Mouse (Mus musculus): ENCODE measurements around the gene Tbc1d2b. TPM values are rescaled to one million over a fixed set of nuclear protein-coding genes. Genes with fewer than 3 reads are reported as not detected.
A peak's percentile ranks its signal among the peaks of the same experiment; 100 is the strongest.

Gene Tbc1d2b
- polyA plus RNA-seq, 1 experiment from 2014 or later, result 6.5 TPM

GRCm38 (mm10) chr9:90250964-90251750, 19.4 kb downstream of the Tbc1d2b start:
- peaks cover 85% of the 10 kb centered on the region for H3K4me1 ChIP-seq (replicated peaks)
- DNase-seq (peak; percentile 58), ATAC-seq (ENCODE audit: low read depth) (peak; percentile 63)
- 39% methylated on average over 13 of the region's 13 CpGs for WGBS (ENCODE audit: insufficient replicate concordance)
- H3K27me3 ChIP-seq, result no peaks in the 10 kb centered on the region
- peak overlapping the region; percentile 71 for H3K9ac ChIP-seq
- peak overlapping the region; percentile 66 for H3K4me2 ChIP-seq
- peak overlapping the region; percentile 99 for H3K27ac ChIP-seq
- no peak overlapping the region for H3K4me3 ChIP-seq (replicated peaks)
- H3K36me3 ChIP-seq, result peaks cover 52% of the 10 kb centered on the region
- H3K9me3 ChIP-seq (replicated peaks), result no peaks in the 10 kb centered on the region

GRCm38 (mm10) chr9:90250141-90250775, 20.3 kb downstream of the Tbc1d2b start:
- H3K9ac ChIP-seq, result peak overlapping the region; percentile 75
- peak overlapping the region; percentile 35 for H3K4me3 ChIP-seq (replicated peaks)
- H3K27ac ChIP-seq, result peak overlapping the region; percentile 99
- peak overlapping the region; percentile 66 for H3K4me2 ChIP-seq
- peaks cover 61% of the 10 kb centered on the region for H3K36me3 ChIP-seq
- H3K9me3 ChIP-seq (replicated peaks), result no peaks in the 10 kb centered on the region
- ATAC-seq (ENCODE audit: low read depth) (peak; percentile 94), DNase-seq (peak; percentile 84)
- 19% methylated on average over 5 of the region's 5 CpGs for WGBS (ENCODE audit: insufficient replicate concordance)
- peaks cover 88% of the 10 kb centered on the region for H3K4me1 ChIP-seq (replicated peaks)
- H3K27me3 ChIP-seq, result no peaks in the 10 kb centered on the region

GRCm38 (mm10) chr9:90249036-90249435, 21.6 kb downstream of the Tbc1d2b start:
- peak; percentile 20; the same call in 1 of the 2 replicates for ATAC-seq (ENCODE audit: low read depth)
- 37% methylated on average over 2 of the region's 2 CpGs for WGBS (ENCODE audit: insufficient replicate concordance)
- H3K9me3 ChIP-seq (replicated peaks), result no peaks in the 10 kb centered on the region
- no peak for DNase-seq
- peaks cover 68% of the 10 kb centered on the region for H3K36me3 ChIP-seq
- peaks cover 96% of the 10 kb centered on the region for H3K4me1 ChIP-seq (replicated peaks)
- peak overlapping the region; percentile 66 for H3K4me2 ChIP-seq
- H3K27ac ChIP-seq, result peak overlapping the region; percentile 99
- peak overlapping the region; percentile 35 for H3K4me3 ChIP-seq (replicated peaks)
- H3K9ac ChIP-seq, result peak overlapping the region; percentile 75
- no peaks in the 10 kb centered on the region for H3K27me3 ChIP-seq

GRCm38 (mm10) chr9:90248326-90248725, 22.3 kb downstream of the Tbc1d2b start:
- Histone ChIP-seq H3K4me3 (replicated peaks) (peak overlapping the region; percentile 35), H3K4me2 (peak overlapping the region; percentile 66), H3K4me1 (replicated peaks) (peaks cover 99% of the 10 kb centered on the region), H3K36me3 (peaks cover 68% of the 10 kb centered on the region), H3K9me3 (replicated peaks) (no peaks in the 10 kb centered on the region), H3K9ac (peak overlapping the region; percentile 75), H3K27me3 (no peaks in the 10 kb centered on the region), H3K27ac (peak overlapping the region; percentile 99)
- no peak for DNase-seq
- 86% methylated on average over 7 of the region's 7 CpGs for WGBS (ENCODE audit: insufficient replicate concordance)
- no peak for ATAC-seq (ENCODE audit: low read depth)

- Histone ChIP-seq H3K27me3 (no peaks in the 10 kb centered on the region), H3K9ac (peak overlapping the region; percentile 75; the same call in 1 of the 2 replicates), H3K4me1 (replicated peaks) (peaks cover 99% of the 10 kb centered on the region), H3K9me3 (replicated peaks) (no peaks in the 10 kb centered on the region), H3K4me3 (replicated peaks) (no peak overlapping the region), H3K4me2 (no peak overlapping the region), H3K36me3 (peaks cover 62% of the 10 kb centered on the region), H3K27ac (peak overlapping the region; percentile 99)
- WGBS (ENCODE audit: insufficient replicate concordance), result 75% methylated on average over 7 of the region's 7 CpGs
- ATAC-seq (ENCODE audit: low read depth), result no peak
- DNase-seq, result no peak
Observed at GRCm38 (mm10) chr9:90247316-90247715, 23.3 kb downstream of the Tbc1d2b start.

GRCm38 (mm10) chr9:90245781-90246180, 24.8 kb downstream of the Tbc1d2b start:
- no peaks in the 10 kb centered on the region for H3K9me3 ChIP-seq (replicated peaks)
- DNase-seq (no peak), ATAC-seq (ENCODE audit: low read depth) (no peak)
- no peaks in the 10 kb centered on the region for H3K27me3 ChIP-seq
- H3K9ac ChIP-seq, result 0 out of 2 replicates have a peak overlapping the region, but pooled peaks have one; percentile 18
- 41% methylated on average over 5 of the region's 5 CpGs for WGBS (ENCODE audit: insufficient replicate concordance)
- H3K4me2 ChIP-seq, result no peak overlapping the region
- peaks cover 95% of the 10 kb centered on the region for H3K4me1 ChIP-seq (replicated peaks)
- H3K4me3 ChIP-seq (replicated peaks), result no peak overlapping the region
- H3K36me3 ChIP-seq, result peaks cover 65% of the 10 kb centered on the region
- H3K27ac ChIP-seq, result peak overlapping the region; percentile 99

- no peak overlapping the region for H3K4me2 ChIP-seq
- 28% methylated on average over 6 of the region's 6 CpGs for WGBS (ENCODE audit: insufficient replicate concordance)
- H3K4me1 ChIP-seq (replicated peaks), result peaks cover 94% of the 10 kb centered on the region
- H3K4me3 ChIP-seq (replicated peaks), result no peak overlapping the region
- H3K27me3 ChIP-seq, result no peaks in the 10 kb centered on the region
- no peak for DNase-seq
- H3K27ac ChIP-seq, result peak overlapping the region; percentile 99
- no peak overlapping the region for H3K9ac ChIP-seq
- no peaks in the 10 kb centered on the region for H3K9me3 ChIP-seq (replicated peaks)
- peaks cover 71% of the 10 kb centered on the region for H3K36me3 ChIP-seq
- no peak for ATAC-seq (ENCODE audit: low read depth)
Observed at GRCm38 (mm10) chr9:90245206-90245605, 25.4 kb downstream of the Tbc1d2b start.

- peaks cover 94% of the 10 kb centered on the region for H3K4me1 ChIP-seq (replicated peaks)
- ATAC-seq (ENCODE audit: low read depth), result no peak
Observed at GRCm38 (mm10) chr9:90244301-90245151, 26.1 kb downstream of the Tbc1d2b start.

GRCm38 (mm10) chr9:90242855-90243254, 27.7 kb downstream of the Tbc1d2b start:
- H3K9ac ChIP-seq, result peak overlapping the region; percentile 59
- WGBS (ENCODE audit: insufficient replicate concordance), result 29% methylated on average over 7 of the region's 7 CpGs
- H3K27ac ChIP-seq, result peak overlapping the region; percentile 99
- H3K27me3 ChIP-seq, result no peaks in the 10 kb centered on the region
- no peaks in the 10 kb centered on the region for H3K9me3 ChIP-seq (replicated peaks)
- ATAC-seq (ENCODE audit: low read depth) (peak; percentile 47), DNase-seq (no peak)
- H3K4me3 ChIP-seq (replicated peaks), result no peak overlapping the region
- H3K4me2 ChIP-seq, result peak overlapping the region; percentile 26
- peaks cover 75% of the 10 kb centered on the region for H3K36me3 ChIP-seq
- H3K4me1 ChIP-seq (replicated peaks), result peaks cover 94% of the 10 kb centered on the region

More at GRCm38 (mm10) chr9:90244301-90245151, 26.1 kb downstream of the Tbc1d2b start:
- Histone ChIP-seq H3K9ac (peak overlapping the region; percentile 23; the same call in 1 of the 2 replicates), H3K36me3 (peaks cover 76% of the 10 kb centered on the region), H3K4me2 (no peak overlapping the region), H3K9me3 (replicated peaks) (no peaks in the 10 kb centered on the region), H3K27ac (peak overlapping the region; percentile 99), H3K27me3 (no peaks in the 10 kb centered on the region), H3K4me3 (replicated peaks) (no peak overlapping the region)
- WGBS (ENCODE audit: insufficient replicate concordance), result 71% methylated on average over 15 of the region's 15 CpGs
- no peak for DNase-seq

GRCm38 (mm10) chr9:90242291-90242690, 28.3 kb downstream of the Tbc1d2b start:
- peaks cover 70% of the 10 kb centered on the region for H3K36me3 ChIP-seq
- WGBS (ENCODE audit: insufficient replicate concordance), result 85% methylated on average over 6 of the region's 6 CpGs
- ATAC-seq (ENCODE audit: low read depth) (no peak), DNase-seq (no peak)
- H3K4me1 ChIP-seq (replicated peaks), result peaks cover 93% of the 10 kb centered on the region
- peak overlapping the region; percentile 26 for H3K4me2 ChIP-seq
- H3K9me3 ChIP-seq (replicated peaks), result no peaks in the 10 kb centered on the region
- H3K9ac ChIP-seq, result peak overlapping the region; percentile 59
- no peak overlapping the region for H3K4me3 ChIP-seq (replicated peaks)
- H3K27me3 ChIP-seq, result no peaks in the 10 kb centered on the region
- peak overlapping the region; percentile 99 for H3K27ac ChIP-seq

GRCm38 (mm10) chr9:90241618-90242017, 29.0 kb downstream of the Tbc1d2b start:
- Histone ChIP-seq H3K27me3 (no peaks in the 10 kb centered on the region), H3K9me3 (replicated peaks) (no peaks in the 10 kb centered on the region), H3K4me3 (replicated peaks) (no peak overlapping the region), H3K4me2 (no peak overlapping the region), H3K27ac (peak overlapping the region; percentile 76), H3K9ac (no peak overlapping the region), H3K36me3 (peaks cover 63% of the 10 kb centered on the region), H3K4me1 (replicated peaks) (peaks cover 93% of the 10 kb centered on the region)
- ATAC-seq (ENCODE audit: low read depth) (no peak), DNase-seq (peak; percentile 63)
- WGBS (ENCODE audit: insufficient replicate concordance), result 53% methylated on average over 7 of the region's 7 CpGs

Measured in liver, embryonic 13.5 days (tissue).